8 mouse cellular contexts compared by ENCODE assay signal in genomic region chr4:108030888-108031501, GRCm38 (mm10).
DNase-seq lines count a peak whose midpoint lies in the region; ATAC-seq lines count a peak whose summit lies in the region.

No protein-coding gene starts in this region.

- 4% methylated on average over 22 of the region's 22 CpGs for WGBS in kidney, embryonic 15.5 days
- WGBS in embryonic facial prominence, embryonic 10.5 days = 2% methylated on average over 22 of the region's 22 CpGs
- WGBS in neural tube, embryonic 13.5 days = 3% methylated on average over 22 of the region's 22 CpGs

- peak overlapping the region; percentile 64 for H3K4me3 ChIP-seq in kidney, embryonic 15.5 days (replicated peaks)
- H3K4me3 ChIP-seq in embryonic facial prominence, embryonic 10.5 days = peak overlapping the region; percentile 76
- peak overlapping the region; percentile 56 for H3K4me3 ChIP-seq in neural tube, embryonic 13.5 days

- peak overlapping the region; percentile 29; the same call in 1 of the 2 replicates for H3K9ac ChIP-seq in kidney, embryonic 15.5 days
- peak overlapping the region; percentile 70 for H3K9ac ChIP-seq in neural tube, embryonic 13.5 days

- peaks cover 52% of the 10 kb centered on the region for H3K27me3 ChIP-seq in kidney, embryonic 15.5 days
- peaks cover 74% of the 10 kb centered on the region for H3K27me3 ChIP-seq in embryonic facial prominence, embryonic 10.5 days (replicated peaks; ENCODE audit: low read depth, poor library complexity, severe bottlenecking)
- H3K27me3 ChIP-seq in neural tube, embryonic 13.5 days = peaks cover 61% of the 10 kb centered on the region

- no peaks in the 10 kb centered on the region for H3K36me3 ChIP-seq in kidney, embryonic 15.5 days
- H3K36me3 ChIP-seq in embryonic facial prominence, embryonic 10.5 days (replicated peaks) = no peaks in the 10 kb centered on the region
- H3K36me3 ChIP-seq in neural tube, embryonic 13.5 days = no peaks in the 10 kb centered on the region

- no peak overlapping the region for H3K27ac ChIP-seq in kidney, embryonic 15.5 days
- H3K27ac ChIP-seq in embryonic facial prominence, embryonic 10.5 days (replicated peaks) = no peak overlapping the region
- H3K27ac ChIP-seq in neural tube, embryonic 13.5 days (replicated peaks) = no peak overlapping the region

- ATAC-seq in kidney, embryonic 15.5 days (replicated peaks; ENCODE audit: low FRiP score) = peak; percentile 54; the same call in 1 of the 2 replicates
- 0 out of 2 replicates have a peak, but pooled peaks have one; percentile 16 for ATAC-seq in neural tube, embryonic 13.5 days (ENCODE audit: low read depth)
- no peak for ATAC-seq in granulocyte monocyte progenitor cell, adult 5-6 weeks (replicated peaks; ENCODE audit: poor library complexity, severe bottlenecking)

- no peaks in the 10 kb centered on the region for H3K9me3 ChIP-seq in kidney, embryonic 15.5 days (replicated peaks)
- no peaks in the 10 kb centered on the region for H3K9me3 ChIP-seq in embryonic facial prominence, embryonic 10.5 days
- H3K9me3 ChIP-seq in neural tube, embryonic 13.5 days = no peaks in the 10 kb centered on the region

- DNase-seq in kidney, adult 8-10 months = no peak
- peak; percentile 36 for DNase-seq in embryonic facial prominence, embryonic 10.5 days (ENCODE audit: low spot score)
- DNase-seq in kidney, postnatal 14 days = peak; percentile 48
- no peak for DNase-seq in gastrocnemius, postnatal 25 days
- no peak for DNase-seq in cerebellum, adult 11-12 months

- peak overlapping the region; percentile 97 for H3K4me2 ChIP-seq in kidney, embryonic 15.5 days
- peak overlapping the region; percentile 99 for H3K4me2 ChIP-seq in neural tube, embryonic 13.5 days

- peaks cover 22% of the 10 kb centered on the region for H3K4me1 ChIP-seq in kidney, embryonic 15.5 days
- peaks cover 32% of the 10 kb centered on the region for H3K4me1 ChIP-seq in embryonic facial prominence, embryonic 10.5 days
- peaks cover 17% of the 10 kb centered on the region for H3K4me1 ChIP-seq in neural tube, embryonic 13.5 days (replicated peaks)

Comparison
In these comparisons a context has a peak if more than half of its experiments do, and no peak if none do; other contexts are left out.
1. DNase-seq: peak in embryonic facial prominence, embryonic 10.5 days (single experiment) and kidney, postnatal 14 days (single experiment); none in kidney, adult 8-10 months (0 of 2), gastrocnemius, postnatal 25 days (single experiment) and cerebellum, adult 11-12 months (single experiment).
2. Peak in every context shown above with its lines, with median percentiles within 50 percentile points of each other: H3K4me3 ChIP-seq.